Mouse (Mus musculus): Measurements from ENCODE around the gene Fcgrt. TPM values are rescaled to one million over a fixed set of nuclear protein-coding genes. Genes with fewer than 3 reads are reported as not detected.
"Not testable (repeated sequence)": the region's sequence is repeated elsewhere in the genome, so short reads cannot be mapped to it uniquely, and the experiment has no call there.

The Fcgrt gene
- polyA plus RNA-seq, 1 experiment from 2014 or later: 16.1 TPM

GRCm38 (mm10) chr7:45105491-45105890 is 1.8 kb upstream of the Fcgrt start:
- Histone ChIP-seq H3K4me2 (no peak overlapping the region), H3K36me3 (ENCODE audit: control insufficient read depth, insufficient read depth, low read length) (no peaks in the 10 kb centered on the region), H3K27ac (ENCODE audit: low read depth, low read length) (no peak overlapping the region), H3K4me1 (ENCODE audit: control insufficient read depth, insufficient read depth, low read length) (no peaks in the 10 kb centered on the region), H3K9me3 (ENCODE audit: control insufficient read depth, low read length) (no peaks in the 10 kb centered on the region), H3K4me3 (ENCODE audit: low read depth, low read length) (no peak overlapping the region), H3K9ac (ENCODE audit: low read length) (no peak overlapping the region), H3K27me3 (ENCODE audit: control insufficient read depth, insufficient read depth, low read length) (no peaks in the 10 kb centered on the region)
- 76% methylated on average over 8 of the region's 8 CpGs for WGBS
- DNase-seq (ENCODE audit: low spot score, missing footprints): no peak
- no peak for ATAC-seq (ENCODE audit: low FRiP score)

GRCm38 (mm10) chr7:45104941-45105340 is 1.3 kb upstream of the Fcgrt start:
- Histone ChIP-seq H3K9ac (ENCODE audit: low read length) (no peak overlapping the region), H3K27me3 (ENCODE audit: control insufficient read depth, insufficient read depth, low read length) (no peaks in the 10 kb centered on the region), H3K4me2 (no peak overlapping the region), H3K9me3 (ENCODE audit: control insufficient read depth, low read length) (no peaks in the 10 kb centered on the region), H3K4me3 (ENCODE audit: low read depth, low read length) (no peak overlapping the region), H3K4me1 (ENCODE audit: control insufficient read depth, insufficient read depth, low read length) (no peaks in the 10 kb centered on the region), H3K36me3 (ENCODE audit: control insufficient read depth, insufficient read depth, low read length) (no peaks in the 10 kb centered on the region), H3K27ac (ENCODE audit: low read depth, low read length) (no peak overlapping the region)
- DNase-seq (ENCODE audit: low spot score, missing footprints) (no peak), ATAC-seq (ENCODE audit: low FRiP score) (no peak)
- WGBS: 85% methylated on average over 5 of the region's 5 CpGs

GRCm38 (mm10) chr7:45102940-45103585 is 588 bp downstream of the Fcgrt start:
- 79% methylated on average over 9 of the region's 9 CpGs for WGBS
- H3K27ac ChIP-seq (ENCODE audit: low read depth, low read length): no peak overlapping the region
- ATAC-seq (ENCODE audit: low FRiP score) (no peak), DNase-seq (ENCODE audit: low spot score, missing footprints) (no peak)
- H3K36me3 ChIP-seq (ENCODE audit: control insufficient read depth, insufficient read depth, low read length): no peaks in the 10 kb centered on the region
- no peaks in the 10 kb centered on the region for H3K9me3 ChIP-seq (ENCODE audit: control insufficient read depth, low read length)
- H3K4me3 ChIP-seq (ENCODE audit: low read depth, low read length): no peak overlapping the region
- no peaks in the 10 kb centered on the region for H3K4me1 ChIP-seq (ENCODE audit: control insufficient read depth, insufficient read depth, low read length)
- H3K9ac ChIP-seq (ENCODE audit: low read length): no peak overlapping the region; the same call in 1 of the 2 replicates
- no peak overlapping the region for H3K4me2 ChIP-seq
- no peaks in the 10 kb centered on the region for H3K27me3 ChIP-seq (ENCODE audit: control insufficient read depth, insufficient read depth, low read length)

- 87% methylated on average over 11 of the region's 11 CpGs for WGBS
- ATAC-seq (ENCODE audit: low FRiP score): no peak
- no peak for DNase-seq (ENCODE audit: low spot score, missing footprints)
- Histone ChIP-seq H3K27ac (ENCODE audit: low read depth, low read length) (no peak overlapping the region), H3K9me3 (ENCODE audit: control insufficient read depth, low read length) (no peaks in the 10 kb centered on the region), H3K27me3 (ENCODE audit: control insufficient read depth, insufficient read depth, low read length) (no peaks in the 10 kb centered on the region), H3K9ac (ENCODE audit: low read length) (no peak overlapping the region), H3K4me1 (ENCODE audit: control insufficient read depth, insufficient read depth, low read length) (no peaks in the 10 kb centered on the region), H3K4me3 (ENCODE audit: low read depth, low read length) (no peak overlapping the region), H3K36me3 (ENCODE audit: control insufficient read depth, insufficient read depth, low read length) (no peaks in the 10 kb centered on the region), H3K4me2 (no peak overlapping the region)
Measured at GRCm38 (mm10) chr7:45102441-45102840, 1.2 kb downstream of the Fcgrt start.

- 93% methylated on average over 6 of the region's 6 CpGs for WGBS
- ATAC-seq (ENCODE audit: low FRiP score): no peak
Measured at GRCm38 (mm10) chr7:45100046-45100445, 3.6 kb downstream of the Fcgrt start.

GRCm38 (mm10) chr7:45098541-45099240 is 5.0 kb downstream of the Fcgrt start:
- H3K4me1 ChIP-seq (ENCODE audit: control insufficient read depth, insufficient read depth, low read length): no peaks in the 10 kb centered on the region
- WGBS: 90% methylated on average over 8 of the region's 8 CpGs
- ATAC-seq (ENCODE audit: low FRiP score) (no peak), DNase-seq (ENCODE audit: low spot score, missing footprints) (no peak)
- H3K27me3 ChIP-seq (ENCODE audit: control insufficient read depth, insufficient read depth, low read length): no peaks in the 10 kb centered on the region
- no peak overlapping the region for H3K27ac ChIP-seq (ENCODE audit: low read depth, low read length)
- H3K4me2 ChIP-seq: no peak overlapping the region
- H3K4me3 ChIP-seq (ENCODE audit: low read depth, low read length): no peak overlapping the region
- H3K9ac ChIP-seq (ENCODE audit: low read length): no peak overlapping the region
- H3K36me3 ChIP-seq (ENCODE audit: control insufficient read depth, insufficient read depth, low read length): no peaks in the 10 kb centered on the region
- H3K9me3 ChIP-seq (ENCODE audit: control insufficient read depth, low read length): no peaks in the 10 kb centered on the region

More at GRCm38 (mm10) chr7:45100046-45100445, 3.6 kb downstream of the Fcgrt start:
- no peaks in the 10 kb centered on the region for H3K4me1 ChIP-seq (ENCODE audit: control insufficient read depth, insufficient read depth, low read length)
- H3K36me3 ChIP-seq (ENCODE audit: control insufficient read depth, insufficient read depth, low read length): no peaks in the 10 kb centered on the region
- H3K9me3 ChIP-seq (ENCODE audit: control insufficient read depth, low read length): no peaks in the 10 kb centered on the region
- no peak overlapping the region for H3K9ac ChIP-seq (ENCODE audit: low read length)
- H3K27me3 ChIP-seq (ENCODE audit: control insufficient read depth, insufficient read depth, low read length): no peaks in the 10 kb centered on the region
- H3K27ac ChIP-seq (ENCODE audit: low read depth, low read length): no peak overlapping the region
- H3K4me3 ChIP-seq (ENCODE audit: low read depth, low read length): no peak overlapping the region
- DNase-seq (ENCODE audit: low spot score, missing footprints): no peak
- H3K4me2 ChIP-seq: no peak overlapping the region

GRCm38 (mm10) chr7:45097479-45097878 is 6.2 kb downstream of the Fcgrt start:
- Histone ChIP-seq H3K27me3 (ENCODE audit: control insufficient read depth, insufficient read depth, low read length) (no peaks in the 10 kb centered on the region), H3K4me3 (ENCODE audit: low read depth, low read length) (no peak overlapping the region), H3K36me3 (ENCODE audit: control insufficient read depth, insufficient read depth, low read length) (no peaks in the 10 kb centered on the region), H3K4me1 (ENCODE audit: control insufficient read depth, insufficient read depth, low read length) (0 out of 2 replicates have a peak, but pooled peaks cover 2% of the 10 kb centered on the region), H3K9me3 (ENCODE audit: control insufficient read depth, low read length) (no peaks in the 10 kb centered on the region), H3K27ac (ENCODE audit: low read depth, low read length) (no peak overlapping the region), H3K4me2 (no peak overlapping the region), H3K9ac (ENCODE audit: low read length) (no peak overlapping the region)
- DNase-seq (ENCODE audit: low spot score, missing footprints) (no peak), ATAC-seq (ENCODE audit: low FRiP score) (no peak)
- 73% methylated on average over 6 of the region's 6 CpGs for WGBS

- not testable (repeated sequence) for DNase-seq (ENCODE audit: low spot score, missing footprints); ATAC-seq (ENCODE audit: low FRiP score); H3K27me3 ChIP-seq (ENCODE audit: control insufficient read depth, insufficient read depth, low read length); H3K36me3 ChIP-seq (ENCODE audit: control insufficient read depth, insufficient read depth, low read length); H3K4me2 ChIP-seq; H3K9me3 ChIP-seq (ENCODE audit: control insufficient read depth, low read length); H3K9ac ChIP-seq (ENCODE audit: low read length); H3K4me1 ChIP-seq (ENCODE audit: control insufficient read depth, insufficient read depth, low read length); H3K27ac ChIP-seq (ENCODE audit: low read depth, low read length); H3K4me3 ChIP-seq (ENCODE audit: low read depth, low read length)
- 93% methylated on average over 14 of the region's 14 CpGs for WGBS
Measured at GRCm38 (mm10) chr7:45095965-45096364, 7.7 kb downstream of the Fcgrt start.

- no peaks in the 10 kb centered on the region; the same call in 1 of the 2 replicates for H3K27me3 ChIP-seq (ENCODE audit: control insufficient read depth, insufficient read depth, low read length)
- H3K9ac ChIP-seq (ENCODE audit: low read length): no peak overlapping the region
- peaks cover 9% of the 10 kb centered on the region for H3K4me1 ChIP-seq (ENCODE audit: control insufficient read depth, insufficient read depth, low read length)
- 84% methylated on average over 6 of the region's 6 CpGs for WGBS
- no peak overlapping the region for H3K4me3 ChIP-seq (ENCODE audit: low read depth, low read length)
- H3K36me3 ChIP-seq (ENCODE audit: control insufficient read depth, insufficient read depth, low read length): no peaks in the 10 kb centered on the region
- no peak overlapping the region for H3K27ac ChIP-seq (ENCODE audit: low read depth, low read length)
- H3K9me3 ChIP-seq (ENCODE audit: control insufficient read depth, low read length): no peaks in the 10 kb centered on the region
- ATAC-seq (ENCODE audit: low FRiP score) (no peak), DNase-seq (ENCODE audit: low spot score, missing footprints) (no peak)
- no peak overlapping the region for H3K4me2 ChIP-seq
Measured at GRCm38 (mm10) chr7:45095367-45095766, 8.3 kb downstream of the Fcgrt start.

Data from midbrain, embryonic 11.5 days (tissue).